Mouse (Mus musculus): Measurements from ENCODE around the gene Apon. TPM values are rescaled to one million over a fixed set of nuclear protein-coding genes. Genes with fewer than 3 reads are reported as not detected.

The Apon gene
- 0.10 TPM in 1 of 2 replicates, not detected in the other for polyA plus RNA-seq (2015; fragmentation: Nextera tagmentation; extraction: Ambion mirVana)

DNA sequence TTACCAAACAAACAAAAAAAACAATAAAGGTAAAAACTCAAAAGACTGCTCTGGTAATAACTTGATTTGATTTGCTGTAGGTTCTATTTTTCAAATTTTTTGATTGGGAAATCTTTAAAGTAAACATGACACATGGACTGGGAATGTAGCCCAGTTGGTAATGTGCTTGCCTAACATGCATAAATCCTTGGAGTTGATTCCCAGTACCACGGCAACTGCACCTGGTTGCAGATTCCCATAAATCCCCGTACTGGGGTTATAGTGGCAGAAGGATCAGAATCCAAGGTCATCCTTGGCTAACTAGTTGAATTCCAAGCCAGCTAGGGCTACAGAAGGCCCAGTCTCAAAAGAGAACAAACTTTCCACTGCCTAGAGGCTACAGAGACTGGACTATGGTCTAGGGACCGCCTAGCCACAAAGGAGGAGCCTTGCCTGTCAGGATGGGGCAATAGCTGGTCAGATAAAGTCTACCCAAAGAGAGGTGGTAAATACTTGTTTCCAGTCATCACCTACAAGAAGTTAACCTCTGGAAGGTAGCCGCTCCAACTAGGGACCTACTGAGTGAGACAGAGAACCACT lies at the start of gene Apon:
Gene Apon, plus strand, starts transcription at position 420 of the 579 bp plus-strand sequence.

GRCm38 (mm10) chr10:128211390-128212108 lies 42.3 kb upstream of the Apon start, which contains the start of gene Spryd4:
Spryd4 (minus strand) TSS chr10:128211807.

DNA sequence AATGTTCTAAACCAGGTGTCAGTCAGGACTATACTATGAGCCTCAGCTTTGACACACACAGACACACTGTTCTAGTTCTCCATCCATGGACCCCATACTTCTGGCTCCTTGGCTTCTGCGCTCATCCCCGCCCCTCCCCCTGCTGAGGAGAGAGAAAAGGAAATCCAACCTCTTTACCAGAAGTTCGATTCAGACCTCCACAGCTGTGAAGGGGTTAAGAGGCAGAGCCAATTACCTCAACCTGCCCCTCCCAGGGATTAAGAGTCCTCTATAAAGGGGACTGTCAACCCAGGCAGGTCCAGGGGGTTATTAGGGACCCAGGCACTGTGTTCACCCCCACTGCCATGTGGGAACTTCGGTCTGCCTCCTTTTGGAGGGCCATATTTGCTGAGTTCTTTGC lies 28.4 kb upstream of the Apon start, which contains the start of gene Mip:
Gene Mip, plus strand, starts transcription at position 301 of the 400 bp plus-strand sequence.

GRCm38 (mm10) chr10:128231697-128232419 lies 22.0 kb upstream of the Apon start, which contains the start of gene Timeless:
Timeless (plus strand) TSS chr10:128232065.

DNA sequence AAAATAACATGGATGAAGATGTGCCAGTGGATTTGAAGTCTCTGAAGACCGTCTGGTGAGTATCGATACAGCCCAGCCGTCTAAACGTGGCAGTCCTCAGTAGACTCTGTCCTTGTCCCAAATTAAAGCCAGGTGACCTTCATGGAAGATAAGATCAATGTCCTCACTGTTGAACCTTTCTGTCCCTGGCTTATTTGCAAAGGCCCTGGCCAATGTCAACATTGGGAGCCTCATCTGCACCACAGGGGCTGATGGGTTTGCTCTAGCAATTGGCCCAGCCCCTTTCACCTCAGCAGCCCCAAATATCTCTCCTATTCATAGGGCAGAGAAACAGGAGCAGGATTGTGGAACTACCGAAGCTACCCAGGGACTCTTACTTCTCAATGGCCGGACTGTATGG lies 14.5 kb downstream of the Apon start, which contains the start of gene Apof:
Gene Apof, plus strand, starts transcription at position 301 of the 400 bp plus-strand sequence.

DNA sequence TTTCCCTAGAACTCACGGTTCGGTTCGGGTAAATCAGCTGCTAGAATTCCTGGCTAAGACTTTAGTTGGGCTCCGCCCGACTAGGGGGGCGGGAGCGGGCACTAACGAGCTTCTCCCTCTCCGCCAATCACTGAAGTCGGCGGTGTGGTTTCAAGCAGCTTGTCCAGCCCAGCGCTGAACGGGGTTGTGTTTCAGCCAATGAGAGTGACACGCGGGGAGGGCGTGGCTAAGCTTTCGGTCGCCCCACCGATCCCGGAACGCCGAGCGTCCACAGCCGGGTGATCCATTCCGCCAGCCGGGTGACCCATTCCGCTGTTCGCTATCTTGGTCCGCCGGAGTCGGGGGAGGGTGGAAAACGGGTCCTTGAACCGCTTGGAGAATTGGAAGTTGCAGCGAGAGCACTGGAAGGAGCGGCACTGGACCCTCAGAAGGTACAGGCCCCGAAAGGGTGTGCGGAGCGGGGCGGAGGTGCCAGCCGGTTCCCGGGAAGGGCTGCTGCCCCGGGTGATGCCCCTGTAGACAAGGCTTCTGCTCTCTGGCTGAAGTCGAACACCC lies 16.5 kb downstream of the Apon start, which contains the start of gene Stat2:
Gene Stat2, plus strand, starts transcription at position 273 of the 555 bp plus-strand sequence.

GRCm38 (mm10) chr10:128298702-128299171 lies 44.8 kb downstream of the Apon start, which contains the start of gene Il23a:
Il23a (minus strand) TSS chr10:128298752.

GRCm38 (mm10) chr10:128303126-128304021 lies 49.5 kb downstream of the Apon start, which contains the start of gene Pan2:
Pan2 (plus strand) TSS chr10:128303335.

Other genes with a start within 250 kb of the Apon start
- gene Hsd17b6, start 246.5 kb upstream of the Apon start, polyA plus RNA-seq (2015; fragmentation: Nextera tagmentation; extraction: Ambion mirVana) = not detected in 2 replicates
- 14.3 and 15.8 TPM in 2 replicates for gene Prim1, start 238.9 kb upstream of the Apon start, polyA plus RNA-seq (2015; fragmentation: Nextera tagmentation; extraction: Ambion mirVana)
- gene Naca, start 218.5 kb upstream of the Apon start, polyA plus RNA-seq (2015; fragmentation: Nextera tagmentation; extraction: Ambion mirVana) = 404 and 425 TPM in 2 replicates
- 194 and 206 TPM in 2 replicates for gene Ptges3, start 195.1 kb upstream of the Apon start, polyA plus RNA-seq (2015; fragmentation: Nextera tagmentation; extraction: Ambion mirVana)
- 5,056 and 5,083 TPM in 2 replicates for gene Atp5b, start 170.8 kb upstream of the Apon start, polyA plus RNA-seq (2015; fragmentation: Nextera tagmentation; extraction: Ambion mirVana)
- 5.1 and 5.6 TPM in 2 replicates for gene Baz2a, start 162.5 kb upstream of the Apon start, polyA plus RNA-seq (2015; fragmentation: Nextera tagmentation; extraction: Ambion mirVana)
- 20.6 and 25.1 TPM in 2 replicates for gene Rbms2, start 73.8 kb upstream of the Apon start, polyA plus RNA-seq (2015; fragmentation: Nextera tagmentation; extraction: Ambion mirVana)
- 0.41 and 0.71 TPM in 2 replicates for gene Gls2, start 59.6 kb upstream of the Apon start, polyA plus RNA-seq (2015; fragmentation: Nextera tagmentation; extraction: Ambion mirVana)
- 40.4 and 42.4 TPM in 2 replicates for gene Spryd4, start 42.3 kb upstream of the Apon start, polyA plus RNA-seq (2015; fragmentation: Nextera tagmentation; extraction: Ambion mirVana)
- gene Mip, start 28.3 kb upstream of the Apon start, polyA plus RNA-seq (2015; fragmentation: Nextera tagmentation; extraction: Ambion mirVana) = 0.06 TPM in 1 of 2 replicates, not detected in the other
- 7.7 and 9.4 TPM in 2 replicates for gene Timeless, start 22.0 kb upstream of the Apon start, polyA plus RNA-seq (2015; fragmentation: Nextera tagmentation; extraction: Ambion mirVana)
- 0.17 and 0.60 TPM in 2 replicates for gene Apof, start 14.6 kb downstream of the Apon start, polyA plus RNA-seq (2015; fragmentation: Nextera tagmentation; extraction: Ambion mirVana)
- gene Stat2, start 16.5 kb downstream of the Apon start, polyA plus RNA-seq (2015; fragmentation: Nextera tagmentation; extraction: Ambion mirVana) = 5.2 and 6.2 TPM in 2 replicates
- not detected in 2 replicates for gene Il23a, start 44.7 kb downstream of the Apon start, polyA plus RNA-seq (2015; fragmentation: Nextera tagmentation; extraction: Ambion mirVana)
- 10.7 and 11.6 TPM in 2 replicates for gene Pan2, start 49.2 kb downstream of the Apon start, polyA plus RNA-seq (2015; fragmentation: Nextera tagmentation; extraction: Ambion mirVana)
- 172 and 198 TPM in 2 replicates for gene Cnpy2, start 68.4 kb downstream of the Apon start, polyA plus RNA-seq (2015; fragmentation: Nextera tagmentation; extraction: Ambion mirVana)
- gene Cs, start 83.6 kb downstream of the Apon start, polyA plus RNA-seq (2015; fragmentation: Nextera tagmentation; extraction: Ambion mirVana) = 392 and 409 TPM in 2 replicates
- 71.8 and 90.5 TPM in 2 replicates for gene Coq10a, start 114.9 kb downstream of the Apon start, polyA plus RNA-seq (2015; fragmentation: Nextera tagmentation; extraction: Ambion mirVana)
- 6.1 and 6.9 TPM in 2 replicates for gene Ankrd52, start 123.0 kb downstream of the Apon start, polyA plus RNA-seq (2015; fragmentation: Nextera tagmentation; extraction: Ambion mirVana)
- not detected in 2 replicates for gene Slc39a5, start 147.1 kb downstream of the Apon start, polyA plus RNA-seq (2015; fragmentation: Nextera tagmentation; extraction: Ambion mirVana)
- 44.3 and 46.0 TPM in 2 replicates for gene Nabp2, start 157.4 kb downstream of the Apon start, polyA plus RNA-seq (2015; fragmentation: Nextera tagmentation; extraction: Ambion mirVana)
- gene Rnf41, start 157.6 kb downstream of the Apon start, polyA plus RNA-seq (2015; fragmentation: Nextera tagmentation; extraction: Ambion mirVana) = 16.0 and 17.7 TPM in 2 replicates
- gene Smarcc2, start 205.2 kb downstream of the Apon start, polyA plus RNA-seq (2015; fragmentation: Nextera tagmentation; extraction: Ambion mirVana) = 31.0 and 34.6 TPM in 2 replicates
- 641 and 849 TPM in 2 replicates for gene Myl6, start 240.0 kb downstream of the Apon start, polyA plus RNA-seq (2015; fragmentation: Nextera tagmentation; extraction: Ambion mirVana)
- gene Myl6b, start 244.6 kb downstream of the Apon start, polyA plus RNA-seq (2015; fragmentation: Nextera tagmentation; extraction: Ambion mirVana) = 7.6 and 8.2 TPM in 2 replicates

Data from skeletal muscle tissue, postnatal 0 days (tissue).